Mouse (Mus musculus): Measurements from ENCODE around the gene Lyg1. TPM values are rescaled to one million over a fixed set of nuclear protein-coding genes. Genes with fewer than 3 reads are reported as not detected.

Gene Lyg1
- polyA plus RNA-seq, 1 experiment from 2014 or later, result not detected

DNA sequence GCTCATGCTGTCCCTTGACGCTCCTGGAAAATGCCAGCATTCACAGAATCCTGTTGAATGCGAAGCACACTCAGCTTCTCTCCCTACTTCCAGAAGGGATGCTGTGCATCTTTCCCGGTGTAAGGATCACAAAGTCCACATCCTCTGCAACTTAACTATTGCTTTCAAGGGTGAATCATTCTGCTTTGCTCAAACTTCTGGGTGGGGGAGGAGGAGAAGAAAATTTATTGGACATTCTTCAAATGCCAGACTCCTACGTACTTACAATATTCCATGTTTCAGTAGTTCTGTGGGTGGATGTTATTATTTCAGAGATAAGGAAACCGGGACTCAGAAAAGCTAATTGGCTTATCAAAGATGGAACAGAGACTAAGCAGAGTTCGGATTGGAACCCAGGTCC lies 39.5 kb downstream of the Lyg1 start:
- 59% methylated on average over 6 of the region's 6 CpGs for WGBS
- no peak for ATAC-seq (ENCODE audit: insufficient read depth, low FRiP score)

DNA sequence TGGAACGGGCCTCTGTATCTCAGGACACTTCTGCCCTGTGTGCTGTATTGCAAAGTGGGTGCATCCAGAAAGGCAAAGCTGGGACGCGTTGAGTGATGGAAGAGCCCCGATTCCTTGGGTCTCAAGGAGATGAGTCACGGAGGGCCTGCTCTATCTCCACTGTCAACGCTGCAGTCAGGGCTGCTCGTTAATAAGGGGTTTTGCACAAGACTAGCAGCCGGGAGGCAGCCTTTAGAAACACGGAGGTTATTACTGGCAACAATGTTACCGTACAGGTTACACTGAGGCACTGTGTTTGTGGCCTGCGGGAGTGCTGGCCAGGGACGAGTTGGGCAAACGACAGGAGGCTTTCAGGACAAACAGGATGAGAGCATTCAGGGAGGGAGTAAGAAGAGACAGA lies 39.9 kb downstream of the Lyg1 start:
- no peak for ATAC-seq (ENCODE audit: insufficient read depth, low FRiP score)
- no peak overlapping the region for H3K27ac ChIP-seq (ENCODE audit: low read length)
- H3K4me2 ChIP-seq (ENCODE audit: low read depth, low read length), result no peak overlapping the region
- H3K9ac ChIP-seq (ENCODE audit: low read length), result no peak overlapping the region
- WGBS, result 66% methylated on average over 13 of the region's 13 CpGs
- no peaks in the 10 kb centered on the region for H3K4me1 ChIP-seq (ENCODE audit: control insufficient read depth, insufficient read depth, low read length)
- H3K9me3 ChIP-seq (replicated peaks; ENCODE audit: control insufficient read depth, low read length), result no peaks in the 10 kb centered on the region
- no peaks in the 10 kb centered on the region; the same call in 1 of the 2 replicates for H3K27me3 ChIP-seq (ENCODE audit: control insufficient read depth, insufficient read depth, low read length)
- no peaks in the 10 kb centered on the region for H3K36me3 ChIP-seq (ENCODE audit: control insufficient read depth, insufficient read depth, low read length)
- no peak overlapping the region for H3K4me3 ChIP-seq (replicated peaks; ENCODE audit: low read length)

More for the DNA sequence above, 39.5 kb downstream of the Lyg1 start:
- Histone ChIP-seq H3K36me3 (ENCODE audit: control insufficient read depth, insufficient read depth, low read length) (no peaks in the 10 kb centered on the region), H3K9me3 (replicated peaks; ENCODE audit: control insufficient read depth, low read length) (no peaks in the 10 kb centered on the region), H3K9ac (ENCODE audit: low read length) (no peak overlapping the region), H3K4me3 (replicated peaks; ENCODE audit: low read length) (no peak overlapping the region), H3K4me2 (ENCODE audit: low read depth, low read length) (no peak overlapping the region), H3K27ac (ENCODE audit: low read length) (no peak overlapping the region), H3K27me3 (ENCODE audit: control insufficient read depth, insufficient read depth, low read length) (no peaks in the 10 kb centered on the region; the same call in 1 of the 2 replicates), H3K4me1 (ENCODE audit: control insufficient read depth, insufficient read depth, low read length) (no peaks in the 10 kb centered on the region)

DNA sequence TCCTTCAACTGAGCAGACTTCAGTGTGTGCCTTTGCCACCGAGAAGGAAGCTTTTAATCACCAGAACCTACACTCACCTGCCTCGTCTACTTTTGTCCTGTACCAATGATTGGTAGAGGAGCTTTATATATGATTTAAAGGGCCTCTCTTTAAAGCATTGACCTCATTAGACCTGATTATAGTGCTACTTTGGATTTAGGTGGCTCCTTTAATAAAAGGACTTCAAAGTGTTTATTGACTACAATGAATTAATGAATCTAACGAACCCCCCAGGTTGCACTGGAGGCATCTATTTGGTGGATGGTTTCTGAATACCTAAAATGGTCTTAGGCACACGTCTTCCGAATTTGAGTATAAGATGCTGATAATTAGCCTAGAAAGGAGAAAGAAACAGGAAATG lies 41.2 kb downstream of the Lyg1 start, which contains the start of gene Lyg2:
Gene Lyg2 (minus strand): TSS at position 101 of the 400 bp plus-strand sequence.
- 71% methylated on average over 5 of the region's 5 CpGs for WGBS
- Histone ChIP-seq H3K9ac (ENCODE audit: low read length) (no peak within 1 kb of the TSS), H3K4me2 (ENCODE audit: low read depth, low read length) (no peak within 1 kb of the TSS), H3K27ac (ENCODE audit: low read length) (no peak within 1 kb of the TSS), H3K27me3 (ENCODE audit: control insufficient read depth, insufficient read depth, low read length) (no peaks in the 10 kb centered on the region; the same call in 1 of the 2 replicates), H3K4me1 (ENCODE audit: control insufficient read depth, insufficient read depth, low read length) (no peaks in the 10 kb centered on the region), H3K9me3 (replicated peaks; ENCODE audit: control insufficient read depth, low read length) (no peaks in the 10 kb centered on the region), H3K36me3 (ENCODE audit: control insufficient read depth, insufficient read depth, low read length) (no peaks in the 10 kb centered on the region), H3K4me3 (replicated peaks; ENCODE audit: low read length) (no peak within 1 kb of the TSS)
- ATAC-seq (ENCODE audit: insufficient read depth, low FRiP score), result no peak

DNA sequence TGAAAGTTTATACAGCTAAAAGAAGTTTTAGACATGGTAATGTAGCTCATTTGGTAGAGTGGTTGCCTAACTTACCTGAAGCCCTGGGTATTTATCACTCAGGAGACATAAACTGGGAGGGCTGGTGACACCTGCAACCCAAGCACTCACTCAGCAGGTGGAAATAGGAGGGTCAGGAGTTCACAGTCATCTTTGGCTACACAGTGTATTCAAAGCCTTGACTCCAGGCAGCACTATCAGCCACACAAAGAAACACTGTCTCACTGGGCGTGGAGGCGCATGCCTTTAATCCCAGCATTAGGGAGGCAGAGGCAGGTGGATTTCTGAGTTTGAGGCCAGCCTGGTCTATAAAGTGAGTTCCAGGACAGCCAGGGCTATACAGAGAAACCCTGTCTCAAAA lies 44.8 kb downstream of the Lyg1 start:
- Histone ChIP-seq H3K27ac (ENCODE audit: low read length) (no peak overlapping the region), H3K9me3 (replicated peaks; ENCODE audit: control insufficient read depth, low read length) (no peaks in the 10 kb centered on the region), H3K36me3 (ENCODE audit: control insufficient read depth, insufficient read depth, low read length) (no peaks in the 10 kb centered on the region), H3K9ac (ENCODE audit: low read length) (no peak overlapping the region), H3K4me1 (ENCODE audit: control insufficient read depth, insufficient read depth, low read length) (no peaks in the 10 kb centered on the region), H3K4me2 (ENCODE audit: low read depth, low read length) (no peak overlapping the region), H3K4me3 (replicated peaks; ENCODE audit: low read length) (no peak overlapping the region), H3K27me3 (ENCODE audit: control insufficient read depth, insufficient read depth, low read length) (no peaks in the 10 kb centered on the region; the same call in 1 of the 2 replicates)
- WGBS, result 83% methylated on average over 2 of the region's 2 CpGs
- no peak for ATAC-seq (ENCODE audit: insufficient read depth, low FRiP score)

DNA sequence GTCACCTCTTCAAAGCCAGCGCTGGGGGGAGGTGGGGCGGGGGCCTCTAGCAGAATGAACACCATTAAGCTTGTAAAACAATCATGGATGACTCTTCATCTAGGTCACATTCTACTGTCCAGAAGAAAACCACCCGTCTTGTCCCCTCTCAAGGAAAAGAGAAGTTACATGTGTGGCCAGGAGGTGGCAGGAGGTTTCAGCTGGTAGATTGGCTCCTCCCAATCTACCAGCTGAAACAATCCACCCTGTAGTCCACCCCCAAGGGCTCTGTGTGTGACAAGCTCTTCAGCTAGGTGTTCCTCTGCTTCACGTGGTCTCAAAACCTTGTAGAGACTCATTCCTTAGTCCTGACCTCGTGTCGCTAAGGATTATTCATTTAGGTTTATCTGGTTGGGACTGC lies 54.4 kb downstream of the Lyg1 start:
- no peak for ATAC-seq (ENCODE audit: insufficient read depth, low FRiP score)
- Histone ChIP-seq H3K9ac (ENCODE audit: low read length) (no peak overlapping the region), H3K4me3 (replicated peaks; ENCODE audit: low read length) (no peak overlapping the region), H3K36me3 (ENCODE audit: control insufficient read depth, insufficient read depth, low read length) (peaks cover 8% of the 10 kb centered on the region; the same call in 1 of the 2 replicates), H3K4me2 (ENCODE audit: low read depth, low read length) (no peak overlapping the region), H3K9me3 (replicated peaks; ENCODE audit: control insufficient read depth, low read length) (no peaks in the 10 kb centered on the region), H3K4me1 (ENCODE audit: control insufficient read depth, insufficient read depth, low read length) (no peaks in the 10 kb centered on the region), H3K27me3 (ENCODE audit: control insufficient read depth, insufficient read depth, low read length) (no peaks in the 10 kb centered on the region), H3K27ac (ENCODE audit: low read length) (no peak overlapping the region)
- 35% methylated on average over 6 of the region's 6 CpGs for WGBS

DNA sequence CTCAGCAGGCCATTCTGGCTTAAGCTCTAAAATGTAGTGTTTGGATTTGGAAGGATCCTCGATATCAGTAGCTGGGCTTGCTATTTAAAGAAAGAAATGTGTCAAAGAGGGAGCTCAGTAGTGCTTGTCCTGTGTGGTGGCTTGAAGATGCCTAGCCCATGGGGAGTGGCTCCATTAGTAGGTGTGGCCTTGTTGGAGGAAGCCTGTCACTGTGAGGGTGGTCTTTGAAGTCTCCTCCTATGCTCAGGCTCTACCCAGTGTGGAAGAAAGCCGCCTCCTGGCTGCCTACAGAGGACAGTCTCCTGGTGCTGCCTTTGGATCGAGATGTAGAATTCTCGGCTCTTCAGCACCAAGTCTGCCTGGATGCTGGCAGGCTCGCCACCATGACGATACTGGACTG lies 57.3 kb downstream of the Lyg1 start:
- H3K4me1 ChIP-seq (ENCODE audit: control insufficient read depth, insufficient read depth, low read length), result no peaks in the 10 kb centered on the region
- 47% methylated on average over 6 of the region's 6 CpGs for WGBS
- H3K27ac ChIP-seq (ENCODE audit: low read length), result no peak overlapping the region
- ATAC-seq (ENCODE audit: insufficient read depth, low FRiP score), result peak; percentile 56; the same call in 1 of the 2 replicates
- no peak overlapping the region for H3K4me2 ChIP-seq (ENCODE audit: low read depth, low read length)
- no peak overlapping the region for H3K4me3 ChIP-seq (replicated peaks; ENCODE audit: low read length)
- H3K36me3 ChIP-seq (ENCODE audit: control insufficient read depth, insufficient read depth, low read length), result peaks cover 20% of the 10 kb centered on the region
- H3K27me3 ChIP-seq (ENCODE audit: control insufficient read depth, insufficient read depth, low read length), result no peaks in the 10 kb centered on the region
- no peaks in the 10 kb centered on the region for H3K9me3 ChIP-seq (replicated peaks; ENCODE audit: control insufficient read depth, low read length)
- H3K9ac ChIP-seq (ENCODE audit: low read length), result no peak overlapping the region

DNA sequence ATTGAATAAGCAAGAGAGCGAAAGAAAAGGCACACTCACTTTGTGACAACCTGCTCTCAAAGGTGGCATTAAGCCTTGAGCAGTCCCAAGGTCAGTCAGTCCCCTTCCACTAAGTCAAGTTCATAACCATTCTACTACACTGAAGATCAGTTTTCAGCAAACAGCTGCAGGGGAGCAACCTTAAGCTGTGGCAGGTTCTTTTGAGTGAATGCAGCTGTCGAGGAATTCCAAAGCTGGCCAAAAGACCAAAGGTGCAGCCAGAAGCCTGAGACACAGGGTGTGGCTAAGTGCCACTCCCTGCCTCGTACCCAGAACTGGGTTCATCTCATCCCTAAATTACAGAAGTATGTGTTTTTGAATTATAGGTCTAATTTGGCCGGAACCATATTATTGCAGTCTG lies 57.7 kb downstream of the Lyg1 start:
- H3K4me1 ChIP-seq (ENCODE audit: control insufficient read depth, insufficient read depth, low read length), result no peaks in the 10 kb centered on the region
- H3K27ac ChIP-seq (ENCODE audit: low read length), result no peak overlapping the region
- no peaks in the 10 kb centered on the region for H3K27me3 ChIP-seq (ENCODE audit: control insufficient read depth, insufficient read depth, low read length)
- no peak overlapping the region for H3K4me3 ChIP-seq (replicated peaks; ENCODE audit: low read length)
- no peaks in the 10 kb centered on the region for H3K9me3 ChIP-seq (replicated peaks; ENCODE audit: control insufficient read depth, low read length)
- no peak overlapping the region for H3K4me2 ChIP-seq (ENCODE audit: low read depth, low read length)
- H3K9ac ChIP-seq (ENCODE audit: low read length), result no peak overlapping the region
- no peak; the same call in 1 of the 2 replicates for ATAC-seq (ENCODE audit: insufficient read depth, low FRiP score)
- 64% methylated on average over 4 of the region's 4 CpGs for WGBS
- H3K36me3 ChIP-seq (ENCODE audit: control insufficient read depth, insufficient read depth, low read length), result peaks cover 20% of the 10 kb centered on the region

Other genes starting within 250 kb of the Lyg1 start
- gene 2010300C02Rik, start 237.7 kb downstream of the Lyg1 start, polyA plus RNA-seq (2015; fragmentation: Nextera tagmentation; extraction: Ambion mirVana), result 10.3 and 11.9 TPM in 2 replicates
- 5.7 and 5.9 TPM in 2 replicates for gene Tsga10, start 91.3 kb downstream of the Lyg1 start, polyA plus RNA-seq (2015; fragmentation: Nextera tagmentation; extraction: Ambion mirVana)
- 9.0 and 9.1 TPM in 2 replicates for gene Lipt1, start 86.0 kb downstream of the Lyg1 start, polyA plus RNA-seq (2015; fragmentation: Nextera tagmentation; extraction: Ambion mirVana)
- 26.4 and 28.4 TPM in 2 replicates for gene Mitd1, start 67.3 kb downstream of the Lyg1 start, polyA plus RNA-seq (2015; fragmentation: Nextera tagmentation; extraction: Ambion mirVana)
- gene Mrpl30, start 67.3 kb downstream of the Lyg1 start, polyA plus RNA-seq (2015; fragmentation: Nextera tagmentation; extraction: Ambion mirVana), result 216 and 225 TPM in 2 replicates
- not detected in 2 replicates for gene Lyg2, start 41.3 kb downstream of the Lyg1 start, polyA plus RNA-seq (2015; fragmentation: Nextera tagmentation; extraction: Ambion mirVana)
- 125 and 137 TPM in 2 replicates for gene Txndc9, start 40.1 kb upstream of the Lyg1 start, polyA plus RNA-seq (2015; fragmentation: Nextera tagmentation; extraction: Ambion mirVana)
- 22.8 and 26.5 TPM in 2 replicates for gene Eif5b, start 40.3 kb upstream of the Lyg1 start, polyA plus RNA-seq (2015; fragmentation: Nextera tagmentation; extraction: Ambion mirVana)
- gene Rev1, start 172.0 kb upstream of the Lyg1 start, polyA plus RNA-seq (2015; fragmentation: Nextera tagmentation; extraction: Ambion mirVana), result 19.4 and 21.5 TPM in 2 replicates

Data from stomach, embryonic 16.5 days (tissue).